Mouse (Mus musculus): Measurements from ENCODE around the gene Emid1. TPM values are rescaled to one million over a fixed set of nuclear protein-coding genes. Genes with fewer than 3 reads are reported as not detected.

Gene Emid1
- 3.7 TPM for polyA plus RNA-seq (2015; fragmentation: Illumina TruSeq; extraction: RNeasy Lipid Tissue Mini Kit (QIAGEN cat#74804); ENCODE audit: insufficient read depth, low read depth, low replicate concordance)

DNA sequence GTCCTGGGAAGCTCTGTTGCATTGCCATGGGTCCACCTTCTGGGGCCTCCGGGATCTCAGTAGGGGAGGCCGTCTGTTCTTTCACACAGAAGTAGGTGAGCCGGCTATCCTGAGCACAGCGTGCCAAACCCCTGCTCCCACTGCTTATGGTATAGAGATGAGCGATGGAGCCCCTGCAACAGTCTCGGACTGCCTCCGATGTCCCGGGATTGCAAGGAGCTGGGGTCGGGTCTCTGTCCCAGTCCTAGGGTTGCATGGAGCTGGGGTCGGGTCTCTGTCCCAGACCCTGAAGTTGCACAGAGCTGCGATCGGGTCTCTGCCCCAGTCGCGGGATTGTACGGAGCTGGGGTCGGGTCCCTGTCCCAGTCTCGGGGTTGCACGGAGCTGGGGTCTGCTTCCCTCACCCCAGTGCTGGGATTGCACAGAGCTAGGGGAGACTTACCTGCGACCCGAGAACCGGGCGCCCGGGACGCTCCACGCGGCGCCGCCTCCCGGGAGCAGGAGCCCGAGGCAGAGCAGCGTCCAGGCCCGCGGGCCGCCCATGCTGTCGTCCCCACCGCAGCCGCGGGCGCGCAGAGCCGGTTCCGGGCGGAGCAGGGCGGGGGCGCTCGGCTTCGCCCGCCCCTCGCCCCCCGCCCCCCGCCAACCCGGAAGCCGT is at the start of gene Emid1:
Gene Emid1, minus strand, starts transcription at position 578 of the 658 bp plus-strand sequence.

DNA sequence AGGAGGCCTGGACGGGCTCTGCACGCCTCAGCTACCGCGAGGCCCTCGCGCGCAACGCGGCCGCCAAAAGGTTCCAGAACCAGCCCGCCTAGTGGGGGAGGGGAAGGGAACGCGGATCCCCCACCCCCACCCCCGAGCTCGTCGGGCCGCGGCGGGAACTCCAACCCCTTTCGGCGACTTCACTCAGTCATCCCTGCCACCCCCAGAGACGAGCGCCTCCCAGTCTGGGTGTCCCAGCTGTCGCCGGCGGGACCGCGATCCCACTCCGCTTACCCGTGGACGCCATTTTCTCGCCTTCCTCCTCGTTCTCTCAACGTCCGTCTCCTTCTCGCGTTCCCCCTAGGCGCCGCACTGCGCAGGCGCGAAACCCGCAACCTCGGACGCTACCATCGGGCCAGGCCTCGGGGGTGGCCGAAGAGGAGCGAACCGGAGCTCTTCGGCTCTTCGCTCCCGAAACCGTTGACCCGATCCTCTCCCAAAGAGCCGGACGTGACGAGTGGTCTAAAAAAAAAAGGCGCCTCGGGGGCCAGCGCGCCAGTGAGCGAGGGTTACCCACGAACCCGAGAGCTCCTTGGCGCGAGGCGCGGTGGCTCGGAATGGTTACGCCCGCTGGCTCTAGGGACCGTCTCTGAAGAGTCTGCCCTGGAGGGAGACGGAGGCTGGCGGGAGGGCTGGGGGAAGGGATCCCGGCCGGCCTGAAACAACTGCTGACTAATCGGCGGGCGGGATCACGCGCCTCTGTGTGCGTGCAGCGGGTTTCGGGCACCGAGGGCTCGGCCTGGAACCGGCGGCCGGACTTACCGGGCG is 53.1 kb downstream of the Emid1 start, which contains the start of the genes Rhbdd3 and Ewsr1:
Gene Rhbdd3, plus strand, starts transcription at position 191 of the 807 bp plus-strand sequence.
Gene Ewsr1, minus strand, starts transcription at position 531 of the 807 bp plus-strand sequence.

DNA sequence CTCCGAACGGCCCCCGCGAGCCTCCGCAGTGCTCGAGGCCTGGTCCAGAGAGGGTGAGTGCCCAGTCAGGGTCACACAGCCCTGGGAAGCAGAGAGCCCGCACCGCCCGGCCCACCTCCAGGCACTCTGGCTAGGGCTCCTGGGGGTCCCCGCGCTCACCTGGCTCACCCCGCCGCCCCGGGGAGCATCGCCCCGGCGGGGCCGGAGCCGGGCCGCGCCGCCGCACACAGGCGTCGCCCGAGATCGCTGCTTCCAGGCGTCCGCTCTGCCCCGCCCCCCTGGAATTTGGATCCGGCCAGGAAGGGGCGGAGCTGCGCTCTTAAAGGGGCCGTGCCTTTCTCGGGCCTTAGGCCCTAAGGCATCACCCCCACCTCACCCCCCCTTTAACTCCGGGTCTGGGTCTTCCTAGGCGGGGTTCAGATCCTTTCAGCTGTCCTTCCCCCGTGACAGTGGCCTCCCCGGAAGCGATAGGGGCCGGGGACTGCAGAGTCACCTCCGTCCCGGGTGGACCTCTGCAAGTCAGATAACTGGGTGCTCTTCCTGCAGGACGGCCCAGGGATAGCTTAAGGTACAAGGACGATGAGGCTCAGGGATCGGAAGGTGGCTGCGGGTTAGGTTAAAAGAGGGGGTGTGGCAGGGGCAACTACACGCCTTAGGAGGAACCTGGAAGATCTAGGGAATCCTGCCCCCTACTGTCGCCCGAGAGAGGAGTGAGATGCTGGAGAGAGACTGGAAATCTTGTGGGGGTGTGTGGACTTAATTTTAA is 86.8 kb downstream of the Emid1 start, which contains the start of gene Gas2l1:
Gene Gas2l1, minus strand, starts transcription at position 272 of the 766 bp plus-strand sequence.

GRCm38 (mm10) chr11:5057856-5058641 is 94.0 kb downstream of the Emid1 start, which contains the start of gene Rasl10a:
Gene Rasl10a (plus strand): TSS chr11:5058128.

Other genes starting within 250 kb of the Emid1 start
- gene Nefh, start 204.2 kb downstream of the Emid1 start, polyA plus RNA-seq (2015; fragmentation: Illumina TruSeq; extraction: RNeasy Lipid Tissue Mini Kit (QIAGEN cat#74804); ENCODE audit: insufficient read depth, low read depth, low replicate concordance) = not detected
- 17.8 TPM for gene Ap1b1, start 165.4 kb downstream of the Emid1 start, polyA plus RNA-seq (2015; fragmentation: Illumina TruSeq; extraction: RNeasy Lipid Tissue Mini Kit (QIAGEN cat#74804); ENCODE audit: insufficient read depth, low read depth, low replicate concordance)
- not detected for gene Rasl10a, start 94.1 kb downstream of the Emid1 start, polyA plus RNA-seq (2015; fragmentation: Illumina TruSeq; extraction: RNeasy Lipid Tissue Mini Kit (QIAGEN cat#74804); ENCODE audit: insufficient read depth, low read depth, low replicate concordance)
- 11.4 TPM for gene Gas2l1, start 86.9 kb downstream of the Emid1 start, polyA plus RNA-seq (2015; fragmentation: Illumina TruSeq; extraction: RNeasy Lipid Tissue Mini Kit (QIAGEN cat#74804); ENCODE audit: insufficient read depth, low read depth, low replicate concordance)
- gene Rhbdd3, start 53.3 kb downstream of the Emid1 start, polyA plus RNA-seq (2015; fragmentation: Illumina TruSeq; extraction: RNeasy Lipid Tissue Mini Kit (QIAGEN cat#74804); ENCODE audit: insufficient read depth, low read depth, low replicate concordance) = 7.2 TPM
- gene Ewsr1, start 53.0 kb downstream of the Emid1 start, polyA plus RNA-seq (2015; fragmentation: Illumina TruSeq; extraction: RNeasy Lipid Tissue Mini Kit (QIAGEN cat#74804); ENCODE audit: insufficient read depth, low read depth, low replicate concordance) = 92.0 TPM
- 6.4 TPM for gene Kremen1, start 109.3 kb upstream of the Emid1 start, polyA plus RNA-seq (2015; fragmentation: Illumina TruSeq; extraction: RNeasy Lipid Tissue Mini Kit (QIAGEN cat#74804); ENCODE audit: insufficient read depth, low read depth, low replicate concordance)